Comparison of ENCODE assay signal across 29 mouse cellular contexts in the genomic region with DNA sequence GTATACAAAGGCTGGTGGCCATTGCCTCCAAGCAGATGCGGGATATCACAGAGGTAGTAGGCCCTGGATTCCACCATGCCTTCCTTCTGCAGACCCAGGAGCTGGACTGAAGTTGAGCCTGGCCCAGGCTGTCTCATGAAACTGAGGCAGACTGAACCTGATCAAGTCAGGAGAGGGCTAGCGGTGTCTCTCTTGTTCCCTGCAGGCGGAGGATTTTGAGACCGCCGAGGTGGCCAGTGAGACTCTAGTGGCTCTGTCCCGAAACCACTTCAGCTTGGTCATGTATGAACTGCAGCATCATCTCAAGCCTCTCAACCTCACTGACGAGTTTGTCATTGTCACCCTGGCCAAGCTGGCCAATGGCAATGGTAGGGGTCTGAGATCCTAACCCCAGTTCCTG. TPM values are rescaled to one million over a fixed set of nuclear protein-coding genes. Genes with fewer than 3 reads are reported as not detected.
DNase-seq lines count a peak whose midpoint lies in the region; ATAC-seq and TF ChIP-seq lines count a peak whose summit lies in the region.
"Had no signal": no experiment of that assay in that cellular context is flagged by ENCODE, and none has a peak within 500 bp of the region (broad histone marks: within the 10 kb centered on the region; RNA-seq: fewer than 3 reads in every experiment).

No protein-coding gene starts in this region.

- H3K27ac ChIP-seq in gastrocnemius, adult 2 months: no peak overlapping the region
- no peak overlapping the region for H3K27ac ChIP-seq in hindbrain, embryonic 15.5 days (replicated peaks)
- no peak overlapping the region for H3K27ac ChIP-seq in hindbrain, embryonic 10.5 days
- H3K27ac ChIP-seq: forebrain, embryonic 13.5 days; heart, embryonic 15.5 days; hindbrain, postnatal 0 days; intestine, embryonic 15.5 days; kidney, postnatal 0 days; liver, embryonic 12.5 days; midbrain, embryonic 15.5 days; neural tube, embryonic 15.5 days had no signal

- H3K9ac ChIP-seq in hindbrain, embryonic 15.5 days: no peak overlapping the region
- H3K9ac ChIP-seq: forebrain, embryonic 13.5 days; heart, embryonic 15.5 days; intestine, embryonic 15.5 days; liver, embryonic 12.5 days; liver, postnatal 0 days; midbrain, embryonic 15.5 days; neural tube, embryonic 15.5 days had no signal

- DNase-seq in gastrocnemius, adult 2 months: peak; percentile 28
- no peak for DNase-seq in gastrocnemius, postnatal 25 days
- no peak for DNase-seq in hindbrain, embryonic 10.5 days (ENCODE audit: low spot score)
- DNase-seq in ovary, postnatal 36 days (ENCODE audit: low spot score): peak; percentile 8
- DNase-seq in ovary, postnatal 14 days (ENCODE audit: low spot score): no peak
- peak; percentile 32 for DNase-seq in urinary bladder, adult 2 months (ENCODE audit: low spot score)
- DNase-seq in urinary bladder, postnatal 36 days (ENCODE audit: low spot score in 2 of 2): no peak
- DNase-seq: adrenal gland, adult 8-10 months; cerebellum, adult 2 months; cerebellum, postnatal 14 days; heart, postnatal 36 days; kidney, adult 2 months; layer of hippocampus, postnatal 36 days; left cerebral cortex, postnatal 4 days; liver, postnatal 0 days; lung, postnatal 36 days had no signal

- intact Hi-C loops in gastrocnemius, adult 2 months (cut with DNase I): no loop called here

- H3K4me1 ChIP-seq in hindbrain, embryonic 15.5 days (replicated peaks): no peaks in the 10 kb centered on the region
- H3K4me1 ChIP-seq in hindbrain, embryonic 10.5 days (replicated peaks): no peaks in the 10 kb centered on the region
- H3K4me1 ChIP-seq: forebrain, embryonic 13.5 days; heart, embryonic 15.5 days; intestine, embryonic 15.5 days; liver, embryonic 12.5 days; midbrain, embryonic 15.5 days; neural tube, embryonic 15.5 days had no signal

- TF ChIP-seq CTCF in gastrocnemius, adult 2 months (IDR thresholded peaks at IDR 0.05): no peak

- H3K4me2 ChIP-seq in hindbrain, embryonic 15.5 days: no peak overlapping the region
- H3K4me2 ChIP-seq: forebrain, embryonic 13.5 days; heart, embryonic 15.5 days; intestine, embryonic 15.5 days; liver, embryonic 12.5 days; midbrain, embryonic 15.5 days; neural tube, embryonic 15.5 days had no signal

- 73% methylated on average over 7 of the region's 7 CpGs for WGBS in hindbrain, embryonic 15.5 days
- WGBS in hindbrain, embryonic 10.5 days: 74% methylated on average over 7 of the region's 7 CpGs

- H3K36me3 ChIP-seq in hindbrain, embryonic 15.5 days: no peaks in the 10 kb centered on the region
- H3K36me3 ChIP-seq in hindbrain, embryonic 10.5 days: no peaks in the 10 kb centered on the region
- H3K36me3 ChIP-seq: G1E; heart, embryonic 15.5 days; intestine, embryonic 15.5 days; liver, embryonic 12.5 days; midbrain, embryonic 15.5 days; neural tube, embryonic 15.5 days had no signal

- H3K27me3 ChIP-seq in hindbrain, embryonic 15.5 days: no peaks in the 10 kb centered on the region
- H3K27me3 ChIP-seq in hindbrain, embryonic 10.5 days (ENCODE audit: insufficient read depth, poor library complexity, severe bottlenecking): no peaks in the 10 kb centered on the region
- H3K27me3 ChIP-seq: forebrain, embryonic 13.5 days; heart, embryonic 15.5 days; intestine, embryonic 15.5 days; liver, embryonic 12.5 days; midbrain, embryonic 15.5 days; neural tube, embryonic 15.5 days had no signal

- H3K9me3 ChIP-seq in hindbrain, embryonic 15.5 days: peaks cover 99% of the 10 kb centered on the region
- peaks cover 100% of the 10 kb centered on the region for H3K9me3 ChIP-seq in hindbrain, embryonic 10.5 days
- H3K9me3 ChIP-seq: G1E had no signal

- H3K4me3 ChIP-seq in gastrocnemius, adult 2 months: no peak overlapping the region
- no peak overlapping the region for H3K4me3 ChIP-seq in hindbrain, embryonic 15.5 days
- no peak overlapping the region for H3K4me3 ChIP-seq in hindbrain, embryonic 10.5 days
- H3K4me3 ChIP-seq: forebrain, embryonic 13.5 days; heart, embryonic 15.5 days; intestine, embryonic 15.5 days; liver, embryonic 12.5 days; midbrain, embryonic 15.5 days; neural tube, embryonic 15.5 days had no signal

- ATAC-seq in hindbrain, embryonic 15.5 days (ENCODE audit: low FRiP score, low read depth): 0 out of 2 replicates have a peak, but pooled peaks have one; percentile 2
- ATAC-seq: forebrain, embryonic 13.5 days; hindbrain, postnatal 0 days; intestine, embryonic 15.5 days; liver, embryonic 12.5 days; liver, postnatal 0 days had no signal

RNA-seq across cellular contexts. Expression of a gene that starts 3.6 kb away (rescaled TPM):
- total RNA-seq in gastrocnemius, adult 2 months (2021): not detected
- total RNA-seq in gastrocnemius, postnatal 25 days (2021): not detected
- polyA plus RNA-seq in hindbrain, embryonic 15.5 days (2015; fragmentation: Nextera tagmentation; extraction: Ambion mirVana): 0.57 and 0.76 TPM in 2 replicates
- 0.93 and 1.1 TPM in 2 replicates for polyA plus RNA-seq in hindbrain, embryonic 10.5 days (2016; fragmentation: Nextera tagmentation; extraction: Ambion mirVana)
- 0.24 and 0.29 TPM in 2 replicates for polyA plus RNA-seq in urinary bladder, adult 2 months (2012; rRNA removed)
- total RNA-seq: heart, postnatal 36 days had no signal
- polyA plus RNA-seq: cortical plate, adult 2 months; G1E had no signal

RNA-seq across cellular contexts. Expression of a gene that starts 18.7 kb away (rescaled TPM):
- not detected for total RNA-seq in gastrocnemius, adult 2 months (2021)
- under 1 TPM in 1 of 2 experiments, not detected in 1; 0.13 TPM for total RNA-seq in gastrocnemius, postnatal 25 days (2021)
- not detected in 2 replicates for polyA plus RNA-seq in hindbrain, embryonic 15.5 days (2015; fragmentation: Nextera tagmentation; extraction: Ambion mirVana)
- polyA plus RNA-seq in hindbrain, embryonic 10.5 days (2016; fragmentation: Nextera tagmentation; extraction: Ambion mirVana): not detected in 2 replicates
- 9.0 and 11.0 TPM in 2 replicates for polyA plus RNA-seq in urinary bladder, adult 2 months (2012; rRNA removed)
- total RNA-seq: heart, postnatal 36 days; layer of hippocampus, postnatal 36 days; megakaryocyte-erythroid progenitor cell, adult 5-6 weeks had no signal
- polyA plus RNA-seq: cerebellum, adult 2 months; forebrain, embryonic 13.5 days; G1E; heart, embryonic 15.5 days; liver, embryonic 12.5 days; lung, embryonic 16.5 days; midbrain, embryonic 15.5 days; neural tube, embryonic 15.5 days had no signal

RNA-seq across cellular contexts. Expression of a gene that starts 24.8 kb away (rescaled TPM):
- total RNA-seq in gastrocnemius, adult 2 months (2021): not detected
- total RNA-seq in gastrocnemius, postnatal 25 days (2021): under 1 TPM in 1 of 2 experiments, not detected in 1; 0.27 TPM
- polyA plus RNA-seq in hindbrain, embryonic 15.5 days (2015; fragmentation: Nextera tagmentation; extraction: Ambion mirVana): 13.2 and 13.5 TPM in 2 replicates
- 13.4 and 14.0 TPM in 2 replicates for polyA plus RNA-seq in hindbrain, embryonic 10.5 days (2016; fragmentation: Nextera tagmentation; extraction: Ambion mirVana)
- 1.3 and 1.7 TPM in 2 replicates for polyA plus RNA-seq in urinary bladder, adult 2 months (2012; rRNA removed)
- polyA plus RNA-seq: G1E had no signal

RNA-seq across cellular contexts. Expression of a gene that starts 30.0 kb away (rescaled TPM):
- not detected for total RNA-seq in gastrocnemius, adult 2 months (2021)
- total RNA-seq in gastrocnemius, postnatal 25 days (2021): under 1 TPM in 1 of 2 experiments, not detected in 1; 0.27 TPM
- not detected in 2 replicates for polyA plus RNA-seq in hindbrain, embryonic 15.5 days (2015; fragmentation: Nextera tagmentation; extraction: Ambion mirVana)
- polyA plus RNA-seq in hindbrain, embryonic 10.5 days (2016; fragmentation: Nextera tagmentation; extraction: Ambion mirVana): 0.12 TPM in 1 of 2 replicates, not detected in the other
- polyA plus RNA-seq in urinary bladder, adult 2 months (2012; rRNA removed): 0.77 and 1.6 TPM in 2 replicates
- total RNA-seq: hindbrain, postnatal 0 days; layer of hippocampus, postnatal 36 days; megakaryocyte-erythroid progenitor cell, adult 5-6 weeks had no signal
- polyA plus RNA-seq: cerebellum, adult 2 months; cortical plate, adult 2 months; forebrain, embryonic 13.5 days; G1E; heart, embryonic 15.5 days; hindbrain, postnatal 0 days; liver, embryonic 12.5 days; liver, postnatal 0 days; lung, embryonic 16.5 days; midbrain, embryonic 15.5 days; neural tube, embryonic 15.5 days had no signal

RNA-seq across cellular contexts. Expression of a gene that starts 47.0 kb away (rescaled TPM):
- 1 to 10 TPM; 6.1 to 6.6 TPM for total RNA-seq in gastrocnemius, adult 2 months (2021)
- 1 to 10 TPM; 7.8 to 8.7 TPM for total RNA-seq in gastrocnemius, postnatal 25 days (2021)
- polyA plus RNA-seq in hindbrain, embryonic 15.5 days (2015; fragmentation: Nextera tagmentation; extraction: Ambion mirVana): 77.9 and 81.6 TPM in 2 replicates
- polyA plus RNA-seq in hindbrain, embryonic 10.5 days (2016; fragmentation: Nextera tagmentation; extraction: Ambion mirVana): 169 and 205 TPM in 2 replicates
- 62.9 and 67.6 TPM in 2 replicates for polyA plus RNA-seq in urinary bladder, adult 2 months (2012; rRNA removed)

Comparison
In these comparisons a context has a peak if more than half of its experiments do, and no peak if none do; other contexts are left out.
1. DNase-seq: peak in gastrocnemius, adult 2 months (single experiment), ovary, postnatal 36 days (single experiment) and urinary bladder, adult 2 months (single experiment); none in gastrocnemius, postnatal 25 days (single experiment), hindbrain, embryonic 10.5 days (single experiment), ovary, postnatal 14 days (single experiment) and urinary bladder, postnatal 36 days (0 of 2).